Mouse (Mus musculus) left cerebral cortex, adult 9 months (tissue): ENCODE results near the gene Dmp1.

ENCODE experiments used
- DNase-seq, 2 experiments: peaks; one replicate each; pipeline ENCODE4 v3.0.0; 2022; ENCODE audit warnings: low spot score in 2 of 2

The Dmp1 gene

GRCm38 (mm10) chr5:104202351-104202750 is at the start of gene Dmp1:
Gene Dmp1 (plus strand): TSS chr5:104202613.
- no peak for DNase-seq

DNA sequence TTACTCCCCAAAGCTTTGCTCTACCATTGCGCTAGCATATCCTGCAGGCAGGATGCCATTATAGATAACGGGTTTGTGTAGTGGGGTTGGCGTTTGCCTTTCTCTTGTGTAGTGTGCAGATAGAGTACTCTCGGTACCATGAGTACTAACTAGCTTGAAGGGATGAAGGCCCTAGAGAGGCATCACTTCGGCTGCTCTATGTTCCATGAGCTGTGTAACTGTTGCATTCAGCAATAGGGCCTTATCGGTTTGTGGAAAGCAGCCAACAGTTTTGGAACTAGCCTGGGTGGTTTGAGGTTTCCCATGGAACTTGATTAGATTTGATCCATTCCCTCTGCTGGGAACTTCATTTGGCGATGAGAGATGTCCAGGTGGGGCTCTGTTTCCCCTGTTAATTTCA is 44.7 kb upstream of the Dmp1 start:
- DNase-seq, result no peak

DNA sequence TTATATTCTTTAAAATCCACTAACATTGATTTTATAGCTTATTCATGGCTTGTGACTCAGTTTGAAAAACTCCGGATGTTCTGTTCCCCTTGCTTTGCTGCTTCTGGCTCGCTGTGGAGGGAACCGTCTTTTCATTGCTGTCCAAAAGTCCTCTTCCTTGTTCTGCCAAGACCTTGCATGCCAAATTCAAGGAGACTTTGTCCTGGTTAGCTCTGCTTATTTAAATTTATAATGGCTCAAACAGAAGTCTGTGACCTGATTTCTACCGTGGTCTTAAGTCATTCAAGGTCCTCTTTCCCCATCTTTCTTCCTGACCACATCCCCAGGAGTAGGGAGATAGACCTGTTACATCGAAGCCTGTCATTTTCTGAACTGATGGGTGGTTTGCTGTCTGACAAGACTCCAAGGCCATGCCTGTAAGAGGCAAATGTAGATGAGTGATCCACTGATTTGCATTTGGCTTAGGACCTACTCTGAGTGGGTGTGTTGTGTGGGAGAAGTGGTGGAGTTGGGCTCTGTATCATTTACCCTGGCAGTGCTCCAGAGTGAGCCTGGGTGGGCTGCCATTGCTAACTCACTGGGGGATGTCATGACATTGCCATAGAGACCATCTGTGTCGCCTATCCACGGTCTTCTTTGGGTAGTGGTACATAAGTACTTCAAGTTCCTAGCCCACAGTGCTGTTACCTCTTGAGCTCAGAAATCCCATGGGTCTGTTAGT is 43.9 kb upstream of the Dmp1 start:
- DNase-seq, result peak in 1 of 2 experiments; percentile 53

DNA sequence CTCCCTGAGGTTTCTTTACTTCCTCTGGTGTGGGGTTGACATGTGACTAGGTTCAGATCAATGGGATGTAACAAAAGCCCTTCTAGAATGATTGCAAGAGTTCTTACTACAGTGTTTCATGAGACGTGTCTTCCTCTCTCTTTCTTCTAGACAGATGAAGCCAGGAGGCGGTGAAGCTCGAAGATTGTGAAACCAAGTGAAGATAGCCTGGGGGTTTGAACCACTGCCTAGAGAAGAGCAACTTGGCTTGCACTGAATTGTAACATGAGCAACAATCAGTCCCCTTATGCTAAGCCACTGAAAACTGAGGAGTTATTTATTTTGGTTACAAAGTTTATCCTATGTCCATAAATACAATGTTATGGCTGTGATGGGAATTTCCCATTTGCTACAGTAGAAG is 41.8 kb upstream of the Dmp1 start:
- no peak for DNase-seq

DNA sequence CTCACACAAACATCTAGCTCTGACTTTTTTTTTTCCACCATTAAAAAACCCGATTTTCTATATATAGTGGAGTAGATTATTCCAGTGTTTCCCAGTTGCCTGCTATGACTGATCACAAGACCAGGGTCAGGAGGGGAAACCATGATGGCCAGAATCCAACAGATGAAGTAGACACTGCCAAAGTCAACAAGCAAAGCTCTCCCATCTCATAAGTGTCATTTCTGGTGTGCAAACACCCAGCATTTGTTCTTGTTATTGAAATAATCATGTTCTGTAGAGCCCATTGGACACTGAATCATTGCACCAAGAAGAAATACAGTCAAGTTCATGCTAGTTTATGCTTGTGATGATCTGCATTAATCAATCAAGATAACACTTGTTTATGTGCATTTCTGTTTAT is 41.0 kb upstream of the Dmp1 start:
- no peak for DNase-seq

GRCm38 (mm10) chr5:104163536-104163935 is 38.9 kb upstream of the Dmp1 start:
- no peak for DNase-seq

DNA sequence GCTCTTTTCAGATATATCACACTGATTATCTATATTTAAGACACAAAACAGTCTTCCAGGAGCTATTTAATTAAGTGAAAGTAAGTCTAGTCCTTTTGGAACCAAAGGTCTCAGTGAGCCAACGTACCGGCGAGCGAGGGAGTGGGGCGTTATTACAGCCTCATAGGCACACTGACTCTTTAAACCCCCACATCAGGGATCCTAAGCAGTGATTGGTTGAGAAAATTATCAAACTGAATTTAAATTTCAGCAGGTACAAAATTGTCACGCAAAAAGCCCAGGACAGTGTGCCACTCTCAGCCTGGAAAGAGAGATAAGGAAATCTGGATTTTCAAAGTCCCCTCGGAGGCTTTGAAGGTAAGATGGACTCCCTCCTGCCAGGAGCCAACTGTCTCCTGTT is 32.0 kb upstream of the Dmp1 start, which contains the start of gene Dspp:
Dspp (plus strand) TSS at position 301 of the 400 bp plus-strand sequence.
- no peak for DNase-seq

- DNase-seq, result peak in 1 of 2 experiments; percentile 46
These were observed 29.3 kb upstream of the Dmp1 start for GRCm38 (mm10) chr5:104173094-104173493.

DNA sequence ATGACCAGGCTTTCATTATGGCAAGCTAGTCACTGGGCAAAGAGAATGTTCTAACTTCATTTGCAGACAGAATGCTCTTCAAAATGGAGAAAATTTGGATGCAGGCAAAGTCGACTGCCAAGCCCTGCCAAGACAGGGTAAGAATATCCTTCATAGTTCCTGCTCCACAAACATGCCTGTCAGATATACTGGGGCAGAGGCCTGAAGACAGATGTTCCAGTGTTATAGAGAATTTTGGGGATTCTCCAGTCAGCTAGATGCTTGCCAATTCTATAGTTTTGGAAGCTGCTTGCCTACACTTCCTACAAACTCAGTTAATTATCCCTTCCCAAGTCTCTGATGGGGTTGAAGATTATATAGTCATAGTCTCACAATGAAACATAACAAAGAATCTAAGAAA is 18.7 kb upstream of the Dmp1 start:
- no peak for DNase-seq

- no peak for DNase-seq
These were observed 15.1 kb upstream of the Dmp1 start for GRCm38 (mm10) chr5:104187281-104187680.

DNA sequence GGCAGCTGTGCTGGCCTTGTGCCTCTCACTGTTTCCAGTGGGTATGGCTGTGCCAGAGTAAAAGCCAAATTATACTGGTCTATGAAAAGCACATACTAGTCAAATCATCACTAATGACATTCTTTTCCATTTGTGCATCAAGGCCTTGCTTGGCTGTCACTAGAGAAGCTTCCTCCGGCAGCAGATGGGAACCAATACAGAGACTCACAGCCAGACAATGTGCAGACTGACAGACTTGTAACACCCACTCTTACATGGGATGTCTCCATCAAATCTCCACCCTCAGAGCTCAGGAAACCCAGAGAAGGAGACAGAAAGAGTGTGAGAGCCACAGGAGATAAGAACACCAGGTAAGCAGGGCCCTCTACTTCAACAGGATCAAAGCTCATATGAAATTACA is 7.3 kb upstream of the Dmp1 start:
- no peak for DNase-seq

- no peak for DNase-seq
These were observed 1.1 kb upstream of the Dmp1 start for GRCm38 (mm10) chr5:104201153-104201950.

GRCm38 (mm10) chr5:104212531-104212930 is 10.1 kb downstream of the Dmp1 start:
- DNase-seq, result no peak

DNA sequence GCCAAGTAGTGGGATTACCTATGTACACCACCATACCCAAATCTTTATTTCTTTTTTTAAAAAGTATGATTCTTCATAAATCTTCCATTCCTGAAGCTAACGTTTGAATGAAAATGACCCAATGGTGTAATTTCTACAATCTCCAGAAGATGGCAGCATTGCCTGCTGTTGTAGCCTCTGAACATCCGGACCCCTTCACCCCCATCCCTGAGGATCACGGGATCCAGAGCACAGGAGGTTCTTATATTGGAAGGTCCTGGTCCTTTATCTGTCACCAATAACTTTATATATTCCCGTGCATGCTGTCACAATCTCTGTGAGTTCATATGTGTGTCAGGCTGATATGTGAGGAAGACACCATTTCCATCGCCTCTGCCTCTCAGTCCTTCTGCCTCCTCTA is 16.5 kb downstream of the Dmp1 start:
- DNase-seq, result peak in 1 of 2 experiments; percentile 57

DNA sequence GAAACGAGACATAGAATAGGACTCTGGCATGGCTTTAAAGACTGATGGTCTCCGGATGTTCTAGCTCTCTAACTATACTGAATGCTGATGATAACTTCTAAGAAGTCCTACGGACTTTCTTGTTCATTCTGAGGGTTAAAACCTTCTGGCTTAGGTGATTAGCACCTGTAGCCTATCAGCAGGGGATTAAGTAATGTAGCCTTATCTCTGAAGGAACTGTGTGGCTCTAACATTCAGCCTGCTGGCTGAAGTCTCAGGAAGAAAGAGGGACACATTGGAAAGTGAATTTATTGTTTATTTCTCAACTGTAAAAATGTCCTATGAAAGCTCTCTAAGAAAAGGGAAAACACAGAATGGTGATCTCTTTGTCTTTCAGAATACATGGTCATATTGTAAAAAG is 21.9 kb downstream of the Dmp1 start:
- DNase-seq, result no peak

- no peak for DNase-seq
These were observed 22.3 kb downstream of the Dmp1 start for GRCm38 (mm10) chr5:104224750-104225149.

GRCm38 (mm10) chr5:104228497-104228896 is 26.1 kb downstream of the Dmp1 start:
- DNase-seq, result no peak

DNA sequence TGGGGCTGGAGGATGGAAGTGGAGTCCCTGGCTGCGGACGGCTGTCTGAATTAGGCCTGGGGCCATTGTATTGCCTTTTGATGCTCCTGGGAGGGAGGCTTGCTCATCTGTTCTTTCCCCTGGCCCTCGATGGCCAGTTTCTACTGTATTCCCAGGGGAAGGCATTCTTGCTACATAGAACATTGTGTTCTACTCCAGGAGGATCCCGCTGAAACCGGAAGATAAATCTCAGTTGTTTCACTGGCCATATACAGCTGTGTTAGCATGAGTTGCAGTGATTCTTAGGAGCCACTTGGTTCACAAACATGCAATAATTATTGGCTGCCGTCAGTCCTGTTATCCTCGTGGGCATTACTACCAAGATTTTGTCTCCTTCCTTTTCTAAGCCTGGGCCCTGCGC is 34.3 kb downstream of the Dmp1 start:
- DNase-seq, result no peak

DNA sequence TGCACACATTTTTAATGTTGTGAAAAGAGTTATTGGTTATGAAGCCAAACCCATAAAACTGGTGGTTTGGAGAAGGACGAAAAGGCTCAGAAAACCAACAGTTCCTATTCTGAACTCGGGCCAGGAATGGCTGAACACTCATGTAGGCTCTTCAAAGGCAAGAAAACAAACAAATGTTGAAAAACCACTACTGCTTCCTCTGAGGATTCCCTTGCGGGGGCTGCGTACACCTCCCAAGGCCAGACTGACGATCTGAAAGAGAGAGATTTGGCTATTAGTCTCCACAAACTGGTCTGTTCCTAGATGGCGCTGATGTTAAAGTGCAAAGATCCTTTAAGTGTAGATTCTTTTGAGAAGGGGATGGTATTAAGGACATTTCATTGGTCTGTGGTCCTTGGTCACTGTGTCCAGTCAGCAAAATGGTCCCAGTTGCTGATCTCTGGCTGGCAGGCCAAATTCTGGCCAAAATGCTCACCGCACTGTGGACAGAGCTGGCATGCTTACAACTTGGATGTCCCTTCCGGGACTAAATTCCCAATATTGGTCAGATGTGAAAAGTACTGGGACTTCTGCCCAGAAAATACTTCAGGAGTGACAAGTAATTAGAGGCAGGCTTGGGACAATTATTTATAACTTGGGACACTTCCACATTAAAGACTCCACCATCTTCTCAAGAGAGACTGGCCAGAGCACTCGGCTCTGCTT is 37.4 kb downstream of the Dmp1 start:
- DNase-seq, result peak in 1 of 2 experiments; percentile 6

DNA sequence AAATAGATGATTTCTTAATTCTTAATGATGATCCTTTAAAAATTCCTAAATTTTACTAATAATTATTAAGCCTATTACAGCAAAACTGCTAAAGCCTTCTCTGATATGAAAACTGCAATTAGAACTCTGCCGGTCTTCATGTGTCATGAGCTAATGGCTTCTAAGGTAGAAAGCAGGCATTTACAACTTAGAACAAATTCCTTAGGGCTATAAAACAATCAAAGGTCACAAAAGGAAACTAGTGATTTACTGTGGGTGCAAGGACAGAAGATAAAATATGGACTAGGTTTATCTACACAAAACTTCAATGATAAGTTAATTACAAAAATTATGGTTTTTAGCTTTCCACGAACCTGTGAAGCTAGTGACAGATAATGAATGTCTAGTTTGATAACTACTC is 41.8 kb downstream of the Dmp1 start:
- DNase-seq, result no peak

- no peak for DNase-seq
These were observed 49.4 kb downstream of the Dmp1 start for GRCm38 (mm10) chr5:104251811-104252210.

- no peak for DNase-seq
These were observed 54.2 kb downstream of the Dmp1 start for GRCm38 (mm10) chr5:104256585-104256984.
